Mouse (Mus musculus) liver, postnatal 0 days (tissue): ENCODE measurements around the gene Lancl1.

Experiments
- CTCF ChIP-seq: sonication (generic); IDR thresholded peaks from 2 replicates; pipeline ENCODE4 v1.5.1; 2016; ENCODE audit warnings: antibody characterized with exemption, low read depth
- EP300 ChIP-seq: IDR thresholded peaks from 2 replicates; pipeline ENCODE4 v1.6.1; 2016; ENCODE audit warnings: antibody characterized with exemption, low read depth, mild to moderate bottlenecking

DNA sequence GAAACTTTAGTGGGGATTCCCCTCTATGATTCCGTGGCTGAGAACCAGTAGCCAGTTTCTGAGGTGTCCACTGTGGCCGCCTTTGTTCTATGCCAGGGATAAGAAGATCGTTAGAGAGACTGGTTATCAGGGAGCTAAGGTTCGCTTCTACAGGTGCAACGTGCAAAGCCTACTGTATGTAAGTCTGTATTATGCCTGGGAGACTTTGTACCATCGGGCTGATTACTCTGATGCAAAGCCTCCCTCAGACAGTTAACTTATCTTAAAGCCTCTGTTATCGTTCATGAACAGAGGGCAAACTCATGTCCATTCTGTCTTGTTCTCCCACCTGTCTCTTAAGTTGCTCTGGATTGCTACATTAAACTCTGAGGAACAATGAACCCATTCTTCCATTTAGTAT, 40.5 kb upstream of the Lancl1 start:
- no peak for TF ChIP-seq CTCF
- TF ChIP-seq EP300 = no peak
